Mouse (Mus musculus) liver, embryonic 16.5 days (tissue): Measurements from ENCODE around the gene Gatad1. TPM values are rescaled to one million over a fixed set of nuclear protein-coding genes. Genes with fewer than 3 reads are reported as not detected.

Experiments used
- ATAC-seq: fragments of 200-750 bp; cut with Nextera tagmentation; 2 replicates; pipeline ENCODE4 v1.8.0; 2017; ENCODE audit warnings: low read depth, mild to moderate bottlenecking, moderate number of reproducible peaks, moderate library complexity
- H3K27ac ChIP-seq: fragments of 300-500 bp; sonication (generic); 2 replicates; pipeline ENCODE4 v1.5.1; 2014; ENCODE audit warnings: mild to moderate bottlenecking, low read length
- H3K27me3 ChIP-seq: fragments of 300-500 bp; sonication (generic); 2 replicates; pipeline ENCODE4 v1.6.1; 2014; ENCODE audit warnings: low read depth, low read length, mixed read lengths; ENCODE audit not compliant: control insufficient read depth, insufficient read depth
- H3K36me3 ChIP-seq: fragments of 300-500 bp; sonication (generic); 2 replicates; pipeline ENCODE4 v1.6.1; 2014; ENCODE audit warnings: mild to moderate bottlenecking; ENCODE audit not compliant: control insufficient read depth, insufficient read depth
- H3K4me1 ChIP-seq: fragments of 300-500 bp; sonication (generic); 2 replicates; pipeline ENCODE4 v1.6.1; 2014; ENCODE audit warnings: low read depth, low read length, mixed read lengths; ENCODE audit not compliant: control insufficient read depth
- H3K4me2 ChIP-seq: fragments of 300-500 bp; sonication (generic); 2 replicates; pipeline ENCODE4 v1.6.1; 2014; ENCODE audit warnings: low read depth, low read length, mixed read lengths
- H3K4me3 ChIP-seq: fragments of 300-500 bp; sonication (generic); 2 replicates; pipeline ENCODE4 v1.5.1; 2014; ENCODE audit warnings: low read depth, mild to moderate bottlenecking, low read length
- H3K9ac ChIP-seq: fragments of 300-500 bp; sonication (generic); 2 replicates; pipeline ENCODE4 v1.6.1; 2014; ENCODE audit warnings: low read depth, low read length
- H3K9me3 ChIP-seq: fragments of 300-500 bp; sonication (generic); replicated peaks from 2 replicates; pipeline ENCODE4 v1.6.1; 2016; ENCODE audit warnings: low read length; ENCODE audit not compliant: control insufficient read depth
- WGBS: fragments of 180-500 bp; shearing (Covaris S2); extraction: QIAGEN DNeasy Blood & Tissue Kit; methylation state at CpG from one replicate; pipeline ENCODE4 v1.1.7; 2014; ENCODE audit not compliant: insufficient replicate concordance; 5-methylcytosine and 5-hydroxymethylcytosine counted together
- microRNA-seq: library from miRNA; unstranded; fragments of <30 nt; microRNA quantifications from one replicate; pipeline ENCODE4, GENCODE M21; 2016
- polyA plus RNA-seq: library from polyadenylated mRNA; unstranded; fragments of >200 nt; fragmentation: Nextera tagmentation; extraction: Ambion mirVana; gene quantifications from 2 replicates; pipeline ENCODE4 v1.2.1, GENCODE M21; 2015

Gatad1 gene
- polyA plus RNA-seq, 1 experiment from 2014 or later, result 18.7 TPM

- H3K4me3 ChIP-seq, result peak within 1 kb of the TSS; percentile 78
- under 1% methylated on average over 31 of the region's 31 CpGs for WGBS
- peak; percentile 69 for ATAC-seq
- H3K27ac ChIP-seq, result peak within 1 kb of the TSS; percentile 52
- no peaks in the 10 kb centered on the region for H3K9me3 ChIP-seq
- H3K9ac ChIP-seq, result peak within 1 kb of the TSS; percentile 77
- H3K36me3 ChIP-seq, result no peaks in the 10 kb centered on the region
- H3K27me3 ChIP-seq, result no peaks in the 10 kb centered on the region
- H3K4me1 ChIP-seq, result peaks cover 12% of the 10 kb centered on the region
- peak within 1 kb of the TSS; percentile 83 for H3K4me2 ChIP-seq
Observed at GRCm38 (mm10) chr5:3596399-3596766, 60.6 kb downstream of the Gatad1 start, which contains the start of gene Rbm48. Gene Rbm48, minus strand, starts transcription at chr5:3596585.

- ATAC-seq, result peak; percentile 97
- Histone ChIP-seq H3K9ac (peak within 1 kb of the TSS; percentile 77), H3K9me3 (no peaks in the 10 kb centered on the region), H3K4me3 (peak within 1 kb of the TSS; percentile 78), H3K27ac (peak within 1 kb of the TSS; percentile 52), H3K36me3 (no peaks in the 10 kb centered on the region), H3K27me3 (no peaks in the 10 kb centered on the region), H3K4me2 (peak within 1 kb of the TSS; percentile 83), H3K4me1 (peaks cover 12% of the 10 kb centered on the region)
- WGBS, result under 1% methylated on average over 50 of the region's 50 CpGs
Observed at GRCm38 (mm10) chr5:3595693-3596398, 61.1 kb downstream of the Gatad1 start, which contains the start of gene Pex1. Gene Pex1, plus strand, starts transcription at chr5:3596066.

Small RNA genes within 50 kb of the gene (microRNA-seq; reads per million reads assigned to microRNA genes)
- gene Gm22926, result not detected
- not detected for gene Gm26238

Other genes with a start within 250 kb of the Gatad1 start
- 8.6 and 9.1 TPM in 2 replicates for gene Fam133b, start 113.4 kb downstream of the Gatad1 start, polyA plus RNA-seq
- 1.0 and 1.2 TPM in 2 replicates for gene 1700109H08Rik, start 85.6 kb downstream of the Gatad1 start, polyA plus RNA-seq
- gene Pex1, start 61.1 kb downstream of the Gatad1 start, polyA plus RNA-seq, result 5.6 and 6.4 TPM in 2 replicates
- 5.5 and 7.0 TPM in 2 replicates for gene Rbm48, start 60.6 kb downstream of the Gatad1 start, polyA plus RNA-seq
- gene Tmbim7, start 6.0 kb downstream of the Gatad1 start, polyA plus RNA-seq, result not detected in 2 replicates
- 2.5 and 2.8 TPM in 2 replicates for gene Ankib1, start 145.7 kb upstream of the Gatad1 start, polyA plus RNA-seq
- gene Krit1, start 146.0 kb upstream of the Gatad1 start, polyA plus RNA-seq, result 18.7 and 19.6 TPM in 2 replicates
- not detected in 2 replicates for gene Lrrd1, start 188.0 kb upstream of the Gatad1 start, polyA plus RNA-seq
- 4.0 and 4.8 TPM in 2 replicates for gene Mterf1a, start 236.7 kb upstream of the Gatad1 start, polyA plus RNA-seq